Mouse (Mus musculus) stomach, postnatal 0 days (tissue): ENCODE measurements around the gene Tctex1d2.

ENCODE experiments used
- CTCF ChIP-seq: IDR thresholded peaks from 2 replicates; pipeline ENCODE4 v1.5.1; 2016; ENCODE audit warnings: antibody characterized with exemption, low read depth, mild to moderate bottlenecking, moderate library complexity
- EP300 ChIP-seq: optimal IDR thresholded peaks from 2 replicates; pipeline ENCODE3; 2016; ENCODE audit warnings: antibody characterized with exemption

- TF ChIP-seq CTCF, result no peak
- no peak for TF ChIP-seq EP300
Observed at GRCm38 (mm10) chr16:32450133-32450532, 30.6 kb downstream of the Tctex1d2 start.
